Mouse (Mus musculus): ENCODE results near the gene Tcf20.

- TF ChIP-seq CTCF (IDR thresholded peaks at IDR 0.05; ENCODE audit: low read depth) (no peak), EP300 (IDR thresholded peaks at IDR 0.05; ENCODE audit: low read depth) (no peak)
Observed at GRCm38 (mm10) chr15:82969206-82969721, 18.4 kb downstream of the Tcf20 start.
